Mouse (Mus musculus): ENCODE results near the gene Strn3. TPM values are rescaled to one million over a fixed set of nuclear protein-coding genes. Genes with fewer than 3 reads are reported as not detected.
"Not testable (repeated sequence)": the region's sequence is repeated elsewhere in the genome, so short reads cannot be mapped to it uniquely, and the experiment has no call there.

Strn3 gene
- polyA plus RNA-seq, 1 experiment from 2014 or later, result 41.5 TPM

DNA sequence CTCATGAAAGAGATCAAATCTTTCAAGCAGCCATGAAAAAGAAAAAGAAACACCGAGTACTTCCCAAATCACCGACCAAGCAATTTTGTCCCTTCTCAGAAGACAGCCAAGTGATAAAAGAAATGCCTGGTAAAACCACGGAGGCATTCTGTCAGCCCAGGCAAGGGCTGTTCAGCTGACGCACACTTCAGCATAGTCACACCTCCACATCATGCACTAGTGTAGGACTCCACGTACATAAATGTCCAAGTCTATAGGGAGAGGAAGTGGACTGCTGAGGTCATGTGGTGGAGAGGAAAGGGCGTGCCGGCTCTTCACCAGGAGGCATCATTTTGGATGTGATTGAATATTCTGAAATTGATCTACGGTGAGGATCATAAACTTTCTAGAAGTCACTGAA lies 99.8 kb downstream of the Strn3 start:
- 74% methylated on average over 8 of the region's 8 CpGs for WGBS
- no peak overlapping the region for H3K4me3 ChIP-seq
- no peaks in the 10 kb centered on the region for H3K9me3 ChIP-seq (replicated peaks)
- H3K36me3 ChIP-seq, result no peaks in the 10 kb centered on the region
- H3K4me1 ChIP-seq, result peaks cover 16% of the 10 kb centered on the region
- H3K27me3 ChIP-seq (ENCODE audit: low read depth, poor library complexity, severe bottlenecking), result peaks cover 60% of the 10 kb centered on the region
- DNase-seq (ENCODE audit: low spot score), result no peak
- H3K27ac ChIP-seq, result no peak overlapping the region

DNA sequence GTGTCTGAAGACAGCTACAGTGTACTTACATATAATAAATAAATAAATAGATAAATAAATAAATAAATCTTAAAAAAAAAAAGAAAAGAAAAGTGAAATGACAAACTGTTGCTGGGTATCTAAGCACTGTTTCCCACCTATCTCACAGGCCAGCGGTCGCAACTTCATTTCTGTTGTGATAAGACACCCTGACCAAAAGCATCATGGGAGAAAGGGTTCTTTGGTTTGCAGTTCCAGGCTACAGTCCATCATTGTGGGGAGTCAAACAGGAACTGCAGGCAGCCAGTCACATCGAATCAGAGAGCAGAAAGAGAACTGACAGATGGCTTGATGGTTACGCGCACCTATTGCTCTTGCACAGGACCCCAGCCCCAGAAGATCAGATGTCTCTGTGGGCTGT lies 102.4 kb downstream of the Strn3 start:
- Histone ChIP-seq H3K36me3 (no peaks in the 10 kb centered on the region), H3K27me3 (ENCODE audit: low read depth, poor library complexity, severe bottlenecking) (peaks cover 33% of the 10 kb centered on the region), H3K27ac (no peak overlapping the region), H3K9me3 (replicated peaks) (no peaks in the 10 kb centered on the region; the same call in 1 of the 2 replicates), H3K4me3 (no peak overlapping the region), H3K4me1 (peaks cover 15% of the 10 kb centered on the region)
- 88% methylated on average over 5 of the region's 5 CpGs for WGBS
- no peak for DNase-seq (ENCODE audit: low spot score)

GRCm38 (mm10) chr12:51577816-51578215 lies 113.9 kb downstream of the Strn3 start:
- DNase-seq (ENCODE audit: low spot score); H3K36me3 ChIP-seq; H3K4me1 ChIP-seq; H3K27ac ChIP-seq; H3K4me3 ChIP-seq; H3K9me3 ChIP-seq (replicated peaks); H3K27me3 ChIP-seq (ENCODE audit: low read depth, poor library complexity, severe bottlenecking): not testable (repeated sequence)
- WGBS, result 92% methylated on average over 2 of the region's 2 CpGs

- H3K9me3 ChIP-seq (replicated peaks), result no peaks in the 10 kb centered on the region
- no peak overlapping the region for H3K4me3 ChIP-seq
- H3K27me3 ChIP-seq (ENCODE audit: low read depth, poor library complexity, severe bottlenecking), result no peaks in the 10 kb centered on the region
- no peak overlapping the region for H3K27ac ChIP-seq
- no peaks in the 10 kb centered on the region for H3K36me3 ChIP-seq
- 83% methylated on average over 4 of the region's 4 CpGs for WGBS
- DNase-seq (ENCODE audit: low spot score), result no peak
- H3K4me1 ChIP-seq, result peaks cover 3% of the 10 kb centered on the region; the same call in 1 of the 2 replicates
These were observed 119.0 kb downstream of the Strn3 start for GRCm38 (mm10) chr12:51572651-51573050.

DNA sequence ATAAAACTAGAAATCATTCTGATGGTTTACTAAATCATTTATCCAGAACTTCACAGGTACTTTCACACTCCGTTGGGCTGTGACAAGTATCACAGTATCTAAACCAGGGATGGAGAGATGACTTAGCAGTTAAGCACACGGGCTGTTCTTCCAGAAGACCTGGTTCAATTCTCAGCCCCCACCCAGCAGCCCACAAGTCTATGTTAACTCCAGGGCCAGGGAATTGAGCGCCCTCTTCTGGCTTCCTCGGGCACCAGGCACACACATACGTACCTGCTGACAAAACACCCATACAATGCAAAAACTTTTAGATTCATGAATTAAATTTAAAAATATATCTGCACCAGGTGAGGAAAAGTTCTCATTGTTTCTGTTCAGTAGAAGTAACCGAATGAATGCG lies 121.8 kb downstream of the Strn3 start:
- no peaks in the 10 kb centered on the region for H3K36me3 ChIP-seq
- H3K9me3 ChIP-seq (replicated peaks), result no peaks in the 10 kb centered on the region; the same call in 1 of the 2 replicates
- WGBS, result 70% methylated on average over 7 of the region's 7 CpGs
- H3K4me3 ChIP-seq, result no peak overlapping the region
- no peaks in the 10 kb centered on the region for H3K27me3 ChIP-seq (ENCODE audit: low read depth, poor library complexity, severe bottlenecking)
- DNase-seq (ENCODE audit: low spot score), result no peak
- H3K4me1 ChIP-seq, result peaks cover 3% of the 10 kb centered on the region; the same call in 1 of the 2 replicates
- no peak overlapping the region for H3K27ac ChIP-seq

- no peaks in the 10 kb centered on the region for H3K27me3 ChIP-seq (ENCODE audit: low read depth, poor library complexity, severe bottlenecking)
- 95% methylated on average over 8 of the region's 8 CpGs for WGBS
- H3K27ac ChIP-seq, result no peak overlapping the region
- DNase-seq (ENCODE audit: low spot score), result no peak
- H3K36me3 ChIP-seq, result no peaks in the 10 kb centered on the region
- H3K4me3 ChIP-seq, result no peak overlapping the region
- peaks cover 3% of the 10 kb centered on the region; the same call in 1 of the 2 replicates for H3K4me1 ChIP-seq
- no peaks in the 10 kb centered on the region; the same call in 1 of the 2 replicates for H3K9me3 ChIP-seq (replicated peaks)
These were observed 122.2 kb downstream of the Strn3 start for GRCm38 (mm10) chr12:51569472-51569871.

- Histone ChIP-seq H3K27ac (no peak overlapping the region), H3K36me3 (no peaks in the 10 kb centered on the region), H3K4me1 (peaks cover 5% of the 10 kb centered on the region; the same call in 1 of the 2 replicates), H3K9me3 (replicated peaks) (no peaks in the 10 kb centered on the region; the same call in 1 of the 2 replicates), H3K27me3 (ENCODE audit: low read depth, poor library complexity, severe bottlenecking) (no peaks in the 10 kb centered on the region), H3K4me3 (no peak overlapping the region)
- DNase-seq (ENCODE audit: low spot score), result no peak
- WGBS, result 68% methylated on average over 7 of the region's 7 CpGs
These were observed 124.5 kb downstream of the Strn3 start for GRCm38 (mm10) chr12:51567225-51567624.

GRCm38 (mm10) chr12:51561416-51561815 lies 130.3 kb downstream of the Strn3 start:
- DNase-seq (ENCODE audit: low spot score), result peak; percentile 44
- H3K27me3 ChIP-seq (ENCODE audit: low read depth, poor library complexity, severe bottlenecking), result no peaks in the 10 kb centered on the region
- peaks cover 14% of the 10 kb centered on the region for H3K4me1 ChIP-seq
- no peak overlapping the region for H3K27ac ChIP-seq
- H3K4me3 ChIP-seq, result 0 out of 2 replicates have a peak overlapping the region, but pooled peaks have one; percentile 13
- H3K36me3 ChIP-seq, result no peaks in the 10 kb centered on the region
- 21% methylated on average over 9 of the region's 9 CpGs for WGBS
- H3K9me3 ChIP-seq (replicated peaks), result no peaks in the 10 kb centered on the region; the same call in 1 of the 2 replicates

Other genes starting within 250 kb of the Strn3 start
- gene Coch, start 98.6 kb downstream of the Strn3 start, polyA plus RNA-seq (2016; fragmentation: Nextera tagmentation; extraction: Ambion mirVana), result 0.85 and 1.0 TPM in 2 replicates
- 29.7 and 33.0 TPM in 2 replicates for gene Ap4s1, start 864 bp downstream of the Strn3 start, polyA plus RNA-seq (2016; fragmentation: Nextera tagmentation; extraction: Ambion mirVana)
- gene Hectd1, start 137.6 kb upstream of the Strn3 start, polyA plus RNA-seq (2016; fragmentation: Nextera tagmentation; extraction: Ambion mirVana), result 32.0 and 39.5 TPM in 2 replicates

Data from limb, embryonic 10.5 days (tissue).